Mouse (Mus musculus): ENCODE measurements around the gene Zfp950. TPM values are rescaled to one million over a fixed set of nuclear protein-coding genes. Genes with fewer than 3 reads are reported as not detected.
"Not testable (repeated sequence)": the region's sequence is repeated elsewhere in the genome, so short reads cannot be mapped to it uniquely, and the experiment has no call there.

The Zfp950 gene
- total RNA-seq (2014; rRNA removed): 16.5 and 21.8 TPM in 2 replicates
- polyA plus RNA-seq (2015; fragmentation: Nextera tagmentation; extraction: Ambion mirVana): 29.3 and 35.7 TPM in 2 replicates

- Histone ChIP-seq H3K4me2 (ENCODE audit: low read depth, low read length, poor library complexity, severe bottlenecking) (peak within 1 kb of the TSS; percentile 64), H3K9ac (replicated peaks; ENCODE audit: low read length, poor library complexity, severe bottlenecking) (peak within 1 kb of the TSS; percentile 68), H3K4me3 (ENCODE audit: low read depth, low read length) (peak within 1 kb of the TSS; percentile 76), H3K9me3 (ENCODE audit: low read length) (no peaks in the 10 kb centered on the region), H3K27ac (ENCODE audit: low read depth, low read length) (no peak within 1 kb of the TSS), H3K27me3 (ENCODE audit: insufficient read depth, low read length) (no peaks in the 10 kb centered on the region), H3K4me1 (ENCODE audit: insufficient read depth, low read length) (no peaks in the 10 kb centered on the region), H3K36me3 (ENCODE audit: insufficient read depth, low read length) (no peaks in the 10 kb centered on the region)
- peak; percentile 98 for ATAC-seq (ENCODE audit: low FRiP score)
- no peak for TF ChIP-seq CTCF (IDR thresholded peaks at IDR 0.05)
- DNase-seq (ENCODE audit: low spot score): peak; percentile 94
- under 1% methylated on average over 18 of the region's 18 CpGs for WGBS
These were observed at the start of gene Zfp950 for GRCm38 (mm10) chr19:61140342-61141206. Zfp950 (minus strand) TSS chr19:61140840.

GRCm38 (mm10) chr19:61183590-61183989 is 43.0 kb upstream of the Zfp950 start, which contains the start of gene Gm6020:
Gm6020 (plus strand) TSS chr19:61183890.
- not testable (repeated sequence) for H3K9ac ChIP-seq (replicated peaks; ENCODE audit: low read length, poor library complexity, severe bottlenecking); H3K9me3 ChIP-seq (ENCODE audit: low read length); H3K4me1 ChIP-seq (ENCODE audit: insufficient read depth, low read length); H3K36me3 ChIP-seq (ENCODE audit: insufficient read depth, low read length); H3K27ac ChIP-seq (ENCODE audit: low read depth, low read length); H3K4me2 ChIP-seq (ENCODE audit: low read depth, low read length, poor library complexity, severe bottlenecking); ATAC-seq (ENCODE audit: low FRiP score); H3K27me3 ChIP-seq (ENCODE audit: insufficient read depth, low read length); H3K4me3 ChIP-seq (ENCODE audit: low read depth, low read length); DNase-seq (ENCODE audit: low spot score)
- WGBS: 81% methylated on average over 2 of the region's 2 CpGs

GRCm38 (mm10) chr19:61175756-61176324 is 35.2 kb upstream of the Zfp950 start, which contains the start of gene Gm7102:
Gm7102 (minus strand) TSS chr19:61176309.
- Histone ChIP-seq H3K9ac (replicated peaks; ENCODE audit: low read length, poor library complexity, severe bottlenecking) (no peak within 1 kb of the TSS), H3K27me3 (ENCODE audit: insufficient read depth, low read length) (no peaks in the 10 kb centered on the region), H3K36me3 (ENCODE audit: insufficient read depth, low read length) (no peaks in the 10 kb centered on the region), H3K4me2 (ENCODE audit: low read depth, low read length, poor library complexity, severe bottlenecking) (peak within 1 kb of the TSS; percentile 28), H3K4me3 (ENCODE audit: low read depth, low read length) (peak within 1 kb of the TSS; percentile 24; the same call in 1 of the 2 replicates), H3K9me3 (ENCODE audit: low read length) (no peaks in the 10 kb centered on the region), H3K4me1 (ENCODE audit: insufficient read depth, low read length) (no peaks in the 10 kb centered on the region), H3K27ac (ENCODE audit: low read depth, low read length) (no peak within 1 kb of the TSS)
- ATAC-seq (ENCODE audit: low FRiP score) (no peak), DNase-seq (ENCODE audit: low spot score) (no peak)
- TF ChIP-seq CTCF (IDR thresholded peaks at IDR 0.05): no peak
- WGBS: 32% methylated on average over 39 of the region's 39 CpGs

- DNase-seq (ENCODE audit: low spot score) (peak; percentile 26), ATAC-seq (ENCODE audit: low FRiP score) (peak; percentile 34)
- Histone ChIP-seq H3K4me1 (ENCODE audit: insufficient read depth, low read length) (no peaks in the 10 kb centered on the region), H3K36me3 (ENCODE audit: insufficient read depth, low read length) (no peaks in the 10 kb centered on the region), H3K9ac (replicated peaks; ENCODE audit: low read length, poor library complexity, severe bottlenecking) (0 out of 2 replicates have a peak overlapping the region, but pooled peaks have one; percentile 1), H3K4me2 (ENCODE audit: low read depth, low read length, poor library complexity, severe bottlenecking) (peak overlapping the region; percentile 47), H3K9me3 (ENCODE audit: low read length) (no peaks in the 10 kb centered on the region), H3K27ac (ENCODE audit: low read depth, low read length) (no peak overlapping the region), H3K27me3 (ENCODE audit: insufficient read depth, low read length) (no peaks in the 10 kb centered on the region), H3K4me3 (ENCODE audit: low read depth, low read length) (peak overlapping the region; percentile 40)
- TF ChIP-seq CTCF (IDR thresholded peaks at IDR 0.05): no peak
- 6% methylated on average over 27 of the region's 27 CpGs for WGBS
These were observed 11.2 kb upstream of the Zfp950 start for GRCm38 (mm10) chr19:61151701-61152420.

GRCm38 (mm10) chr19:61151372-61151700 is 10.7 kb upstream of the Zfp950 start:
- no peaks in the 10 kb centered on the region for H3K4me1 ChIP-seq (ENCODE audit: insufficient read depth, low read length)
- DNase-seq (ENCODE audit: low spot score): peak; percentile 2
- TF ChIP-seq CTCF (IDR thresholded peaks at IDR 0.05): no peak
- no peak for ATAC-seq (ENCODE audit: low FRiP score)
- peak overlapping the region; percentile 40 for H3K4me3 ChIP-seq (ENCODE audit: low read depth, low read length)
- H3K4me2 ChIP-seq (ENCODE audit: low read depth, low read length, poor library complexity, severe bottlenecking): peak overlapping the region; percentile 47
- H3K27ac ChIP-seq (ENCODE audit: low read depth, low read length): no peak overlapping the region
- no peaks in the 10 kb centered on the region for H3K36me3 ChIP-seq (ENCODE audit: insufficient read depth, low read length)
- 0 out of 2 replicates have a peak overlapping the region, but pooled peaks have one; percentile 1 for H3K9ac ChIP-seq (replicated peaks; ENCODE audit: low read length, poor library complexity, severe bottlenecking)
- WGBS: 9% methylated on average over 8 of the region's 8 CpGs
- no peaks in the 10 kb centered on the region for H3K27me3 ChIP-seq (ENCODE audit: insufficient read depth, low read length)
- H3K9me3 ChIP-seq (ENCODE audit: low read length): no peaks in the 10 kb centered on the region
